Mouse (Mus musculus) small intestine, adult 2 months (tissue): ENCODE results near the gene Mmaa. TPM values are rescaled to one million over a fixed set of nuclear protein-coding genes. Genes with fewer than 3 reads are reported as not detected.

Experiments used
- H3K27ac ChIP-seq: fragments of 200-500 bp; 2 replicates; pipeline ENCODE4 v1.5.1; 2012; ENCODE audit warnings: low read depth, low read length, control low read depth, inconsistent platforms; ENCODE audit not compliant: insufficient read depth
- H3K27me3 ChIP-seq: fragments of 200-500 bp; 2 replicates; pipeline ENCODE4 v1.6.1; 2012; ENCODE audit warnings: mild to moderate bottlenecking, moderate library complexity, low read length, inconsistent platforms; ENCODE audit not compliant: control insufficient read depth, insufficient read depth
- H3K36me3 ChIP-seq: fragments of 200-500 bp; 2 replicates; pipeline ENCODE4 v1.6.1; 2012; ENCODE audit warnings: mild to moderate bottlenecking, low read length, control low read depth, inconsistent platforms; ENCODE audit not compliant: control insufficient read depth, insufficient read depth
- H3K4me1 ChIP-seq: fragments of 200-500 bp; 2 replicates; pipeline ENCODE4 v1.6.1; 2012; ENCODE audit warnings: low read length, inconsistent platforms, mixed read lengths; ENCODE audit not compliant: control insufficient read depth, insufficient read depth, insufficient read length
- H3K4me3 ChIP-seq: fragments of 200-500 bp; 2 replicates; pipeline ENCODE4 v1.5.1; 2012; ENCODE audit warnings: low read depth, mild to moderate bottlenecking, control low read depth, inconsistent platforms, low read length, moderate library complexity
- CTCF ChIP-seq: fragments of 200-500 bp; IDR thresholded peaks from 2 replicates; pipeline ENCODE4 v1.5.1; 2012; ENCODE audit warnings: low read depth, mild to moderate bottlenecking, control low read depth, inconsistent platforms, low read length, moderate library complexity, mixed read lengths; ENCODE audit not compliant: insufficient replicate concordance, insufficient read length; ENCODE audit errors: extremely low read depth
- POLR2A ChIP-seq: fragments of 200-500 bp; IDR thresholded peaks from 2 replicates; pipeline ENCODE4 v1.6.1; 2012; ENCODE audit warnings: low read depth, mild to moderate bottlenecking, control low read depth, inconsistent platforms, low read length, moderate library complexity
- WGBS: fragments of 180-500 bp; shearing (Covaris S2); methylation state at CpG from one replicate; pipeline ENCODE4 v1.1.7; 2018; 5-methylcytosine and 5-hydroxymethylcytosine counted together
- polyA plus RNA-seq: library from polyadenylated mRNA; depleted of rRNA; stranded (reverse); fragments of >200 nt; gene quantifications from 2 replicates; pipeline ENCODE4 v1.2.3, GENCODE M21; 2012; rRNA removed

Gene Mmaa
- 1.3 and 3.5 TPM in 2 replicates for polyA plus RNA-seq

- no peaks in the 10 kb centered on the region for H3K27me3 ChIP-seq
- no peaks in the 10 kb centered on the region for H3K36me3 ChIP-seq
- no peaks in the 10 kb centered on the region for H3K4me1 ChIP-seq
- H3K4me3 ChIP-seq = peak within 1 kb of the TSS; percentile 65
- 1% methylated on average over 71 of the region's 74 CpGs for WGBS
- peak within 1 kb of the TSS; percentile 96 for H3K27ac ChIP-seq
- TF ChIP-seq CTCF = peak; percentile 37; the same call in 1 of the 2 replicates
- TF ChIP-seq POLR2A = peak; percentile 63; the same call in 1 of the 2 replicates
Observed at GRCm38 (mm10) chr8:79294610-79295275, at the start of gene Mmaa. Mmaa (minus strand) TSS chr8:79294937.

GRCm38 (mm10) chr8:79341236-79341635, 46.5 kb upstream of the Mmaa start:
- Histone ChIP-seq H3K27me3 (no peaks in the 10 kb centered on the region), H3K27ac (no peak overlapping the region), H3K4me3 (no peak overlapping the region), H3K36me3 (peaks cover 56% of the 10 kb centered on the region), H3K4me1 (peaks cover 2% of the 10 kb centered on the region)
- 84% methylated on average over 8 of the region's 8 CpGs for WGBS
- TF ChIP-seq POLR2A (no peak), CTCF (no peak)

GRCm38 (mm10) chr8:79339555-79339954, 44.8 kb upstream of the Mmaa start:
- TF ChIP-seq CTCF (peak; percentile 56; the same call in 1 of the 2 replicates), POLR2A (no peak)
- 45% methylated on average over 9 of the region's 9 CpGs for WGBS
- Histone ChIP-seq H3K27me3 (no peaks in the 10 kb centered on the region), H3K36me3 (peaks cover 50% of the 10 kb centered on the region), H3K4me3 (no peak overlapping the region), H3K4me1 (peaks cover 1% of the 10 kb centered on the region; the same call in 1 of the 2 replicates), H3K27ac (no peak overlapping the region)

DNA sequence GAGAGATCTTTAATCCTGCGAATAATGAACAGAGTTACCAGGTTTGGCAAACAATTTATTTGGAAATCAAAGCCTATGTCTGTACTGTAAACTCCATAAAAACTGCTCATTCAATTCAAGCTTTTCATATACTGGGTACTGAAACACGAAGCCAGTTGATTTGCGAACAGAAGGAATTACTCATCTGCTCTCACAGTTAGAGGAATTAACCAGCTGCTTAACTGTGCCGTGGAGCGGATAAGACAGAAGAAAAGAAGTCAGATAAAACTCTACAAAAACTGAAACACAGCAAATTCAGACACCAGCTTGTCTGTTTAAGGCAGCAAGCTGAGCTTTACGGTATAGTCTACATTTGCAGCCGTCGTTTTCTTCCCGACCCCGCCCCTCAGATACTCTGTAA, 43.9 kb upstream of the Mmaa start:
- 87% methylated on average over 10 of the region's 10 CpGs for WGBS
- Histone ChIP-seq H3K36me3 (peaks cover 42% of the 10 kb centered on the region), H3K27me3 (no peaks in the 10 kb centered on the region), H3K27ac (no peak overlapping the region), H3K4me1 (peaks cover 1% of the 10 kb centered on the region; the same call in 1 of the 2 replicates), H3K4me3 (no peak overlapping the region)
- TF ChIP-seq POLR2A (no peak), CTCF (no peak)

- TF ChIP-seq POLR2A (no peak), CTCF (no peak)
- H3K27ac ChIP-seq = no peak overlapping the region
Observed at GRCm38 (mm10) chr8:79332109-79332900, 37.6 kb upstream of the Mmaa start.

GRCm38 (mm10) chr8:79331571-79331970, 36.8 kb upstream of the Mmaa start:
- no peaks in the 10 kb centered on the region for H3K4me1 ChIP-seq
- H3K4me3 ChIP-seq = no peak overlapping the region
- 94% methylated on average over 2 of the region's 2 CpGs for WGBS
- H3K27me3 ChIP-seq = no peaks in the 10 kb centered on the region
- no peaks in the 10 kb centered on the region for H3K36me3 ChIP-seq
- TF ChIP-seq POLR2A = no peak
- TF ChIP-seq CTCF = no peak
- no peak overlapping the region for H3K27ac ChIP-seq

More at GRCm38 (mm10) chr8:79332109-79332900, 37.6 kb upstream of the Mmaa start:
- H3K27me3 ChIP-seq = no peaks in the 10 kb centered on the region
- H3K4me3 ChIP-seq = no peak overlapping the region
- no peaks in the 10 kb centered on the region for H3K4me1 ChIP-seq
- WGBS = 93% methylated on average over 22 of the region's 22 CpGs
- peaks cover 2% of the 10 kb centered on the region for H3K36me3 ChIP-seq

DNA sequence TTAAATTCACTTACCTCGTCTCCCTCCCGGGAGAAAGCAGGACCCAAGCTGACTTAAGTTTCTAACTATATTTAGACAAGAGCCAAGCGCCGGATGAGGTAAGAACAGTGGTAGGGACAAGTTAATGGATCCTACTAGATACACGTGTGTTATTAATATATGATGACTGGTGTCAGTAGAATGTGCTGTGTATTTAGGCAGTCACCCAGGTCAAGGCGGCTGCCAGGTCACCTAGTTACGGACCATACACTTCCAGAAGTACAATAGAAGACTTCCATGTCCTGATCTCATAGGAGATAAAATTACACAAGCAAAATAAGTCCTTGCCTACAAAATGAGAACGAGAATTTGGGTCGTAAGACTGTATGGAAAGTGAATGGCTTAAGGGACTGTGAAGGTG, 36.3 kb upstream of the Mmaa start:
- H3K27me3 ChIP-seq = no peaks in the 10 kb centered on the region
- no peak for TF ChIP-seq POLR2A
- no peak for TF ChIP-seq CTCF
- no peak overlapping the region for H3K4me3 ChIP-seq
- H3K4me1 ChIP-seq = no peaks in the 10 kb centered on the region
- WGBS = 76% methylated on average over 9 of the region's 9 CpGs
- H3K36me3 ChIP-seq = no peaks in the 10 kb centered on the region
- no peak overlapping the region for H3K27ac ChIP-seq
